Mouse (Mus musculus): ENCODE results near the gene Lgals8. TPM values are rescaled to one million over a fixed set of nuclear protein-coding genes. Genes with fewer than 3 reads are reported as not detected.

Gene Lgals8
- polyA plus RNA-seq, 1 experiment from 2014 or later = 198 TPM

DNA sequence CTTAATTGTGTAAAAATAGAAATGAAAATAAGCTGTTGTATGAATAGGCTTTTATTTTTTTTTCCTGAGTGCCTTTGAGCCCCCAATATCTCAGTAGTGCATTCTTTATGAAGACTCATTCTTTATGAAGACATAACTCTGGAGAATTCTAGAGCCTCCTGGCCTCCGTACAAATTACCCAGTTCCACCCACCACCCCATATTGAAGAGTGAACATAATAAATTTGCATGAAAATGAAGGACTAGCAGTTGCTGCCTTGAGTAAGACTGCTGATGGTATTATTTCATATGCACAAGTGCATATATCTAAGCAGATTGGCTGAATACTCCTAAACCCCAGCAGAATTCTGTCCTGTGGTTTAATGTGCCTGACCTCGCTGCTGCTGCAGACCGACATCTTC is 25.2 kb downstream of the Lgals8 start:
- Histone ChIP-seq H3K4me3 (ENCODE audit: inconsistent target) (no peak overlapping the region), H3K27ac (no peak overlapping the region), H3K36me3 (ENCODE audit: inconsistent target) (peaks cover 75% of the 10 kb centered on the region), H3K79me2 (ENCODE audit: inconsistent target) (no peaks in the 10 kb centered on the region)
- WGBS (ENCODE audit: missing documents) = 97% methylated on average over 3 of the region's 3 CpGs

GRCm38 (mm10) chr13:12433843-12434242 is 30.9 kb downstream of the Lgals8 start:
- Histone ChIP-seq H3K27ac (no peak overlapping the region), H3K79me2 (ENCODE audit: inconsistent target) (no peaks in the 10 kb centered on the region), H3K36me3 (ENCODE audit: inconsistent target) (peaks cover 90% of the 10 kb centered on the region), H3K4me3 (ENCODE audit: inconsistent target) (no peak overlapping the region)
- 91% methylated on average over 5 of the region's 5 CpGs for WGBS (ENCODE audit: missing documents)

GRCm38 (mm10) chr13:12428556-12428955 is 36.2 kb downstream of the Lgals8 start:
- Histone ChIP-seq H3K79me2 (ENCODE audit: inconsistent target) (no peaks in the 10 kb centered on the region), H3K36me3 (ENCODE audit: inconsistent target) (peaks cover 96% of the 10 kb centered on the region), H3K4me3 (ENCODE audit: inconsistent target) (no peak overlapping the region), H3K27ac (no peak overlapping the region)
- 96% methylated on average over 13 of the region's 13 CpGs for WGBS (ENCODE audit: missing documents)

- Histone ChIP-seq H3K4me3 (ENCODE audit: inconsistent target) (no peak overlapping the region), H3K36me3 (ENCODE audit: inconsistent target) (peaks cover 96% of the 10 kb centered on the region)
These were observed 44.1 kb downstream of the Lgals8 start for GRCm38 (mm10) chr13:12420596-12420995.

DNA sequence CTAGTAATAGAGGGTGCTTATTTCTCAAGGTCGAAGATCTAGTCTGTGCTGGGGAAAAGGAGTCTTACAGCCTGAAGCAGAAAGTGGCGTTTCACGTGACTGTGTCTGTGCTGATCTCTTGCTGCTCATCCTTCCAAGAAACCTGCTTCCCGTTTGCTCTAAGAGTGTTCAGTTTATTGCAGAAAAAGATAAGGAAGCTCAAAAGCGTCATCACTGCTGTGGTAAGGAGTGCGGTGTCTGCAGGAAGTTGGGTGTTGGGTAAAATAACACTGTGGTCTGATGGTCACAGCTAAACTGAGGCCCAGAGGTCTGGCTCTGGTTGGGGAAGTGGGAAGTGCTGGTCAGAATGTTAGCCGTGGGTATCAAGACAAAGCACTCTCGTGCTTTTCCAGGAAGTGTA is 52.7 kb downstream of the Lgals8 start:
- H3K4me3 ChIP-seq (ENCODE audit: inconsistent target) = no peak overlapping the region
- peak overlapping the region; percentile 83 for H3K27ac ChIP-seq
- WGBS (ENCODE audit: missing documents) = 0% methylated on average over 8 of the region's 8 CpGs
- H3K36me3 ChIP-seq (ENCODE audit: inconsistent target) = peaks cover 29% of the 10 kb centered on the region
- no peaks in the 10 kb centered on the region for H3K79me2 ChIP-seq (ENCODE audit: inconsistent target)

More at GRCm38 (mm10) chr13:12420596-12420995, 44.1 kb downstream of the Lgals8 start:
- Histone ChIP-seq H3K79me2 (ENCODE audit: inconsistent target) (no peaks in the 10 kb centered on the region), H3K27ac (no peak overlapping the region)
- over 99% methylated on average over 9 of the region's 9 CpGs for WGBS (ENCODE audit: missing documents)

DNA sequence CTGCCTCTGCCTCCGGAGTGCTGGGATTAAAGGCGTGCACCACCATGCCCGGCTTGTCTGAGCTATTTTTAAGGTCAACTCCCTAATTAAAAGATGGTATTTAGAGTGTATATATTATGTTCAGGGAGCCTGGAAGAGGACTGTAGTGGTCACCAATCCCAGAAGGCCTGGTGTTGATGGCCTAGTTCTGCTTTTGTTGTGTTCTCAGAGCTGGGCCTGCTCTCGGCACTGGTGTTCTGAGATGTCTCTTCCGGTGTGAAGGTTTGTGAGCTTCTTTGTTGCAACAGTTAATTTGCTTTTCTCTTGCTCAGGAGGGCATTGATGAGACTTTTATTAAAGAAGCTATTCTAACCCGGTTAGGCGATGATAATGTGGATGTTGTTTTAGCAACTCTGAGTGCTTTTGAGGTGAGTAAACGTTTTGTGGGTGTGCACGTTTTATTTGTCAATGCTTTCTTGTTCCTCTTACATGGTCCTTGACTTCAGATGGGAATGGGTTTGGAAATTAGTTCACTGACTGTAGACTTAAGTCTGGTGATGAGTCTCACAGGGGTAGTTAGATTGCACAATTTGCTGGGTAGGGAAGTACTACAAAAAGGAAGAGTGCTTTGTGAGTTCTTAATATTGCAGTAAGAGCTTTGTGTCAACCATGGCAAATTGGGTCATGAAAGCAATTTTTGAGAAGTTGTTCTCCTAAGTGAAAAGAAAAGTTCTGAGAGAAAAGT is 56.2 kb downstream of the Lgals8 start:
- no peak overlapping the region for H3K4me3 ChIP-seq (ENCODE audit: inconsistent target)
- 40% methylated on average over 9 of the region's 9 CpGs for WGBS (ENCODE audit: missing documents)
- H3K27ac ChIP-seq = peak overlapping the region; percentile 89
- H3K79me2 ChIP-seq (ENCODE audit: inconsistent target) = no peaks in the 10 kb centered on the region
- peaks cover 10% of the 10 kb centered on the region for H3K36me3 ChIP-seq (ENCODE audit: inconsistent target)

GRCm38 (mm10) chr13:12395571-12395970 is 69.2 kb downstream of the Lgals8 start:
- peaks cover 26% of the 10 kb centered on the region for H3K79me2 ChIP-seq (ENCODE audit: inconsistent target)
- WGBS (ENCODE audit: missing documents) = under 1% methylated on average over 23 of the region's 23 CpGs
- H3K4me3 ChIP-seq (ENCODE audit: inconsistent target) = peak overlapping the region; percentile 98
- peaks cover 8% of the 10 kb centered on the region; the same call in 1 of the 2 replicates for H3K36me3 ChIP-seq (ENCODE audit: inconsistent target)
- peak overlapping the region; percentile 29; the same call in 1 of the 2 replicates for H3K27ac ChIP-seq

GRCm38 (mm10) chr13:12394609-12395505 is 69.9 kb downstream of the Lgals8 start, which contains the start of gene Heatr1:
Gene Heatr1, plus strand, starts transcription at chr13:12395027.
- Histone ChIP-seq H3K79me2 (ENCODE audit: inconsistent target) (peaks cover 26% of the 10 kb centered on the region), H3K27ac (peak within 1 kb of the TSS; percentile 29; the same call in 1 of the 2 replicates), H3K36me3 (ENCODE audit: inconsistent target) (peaks cover 8% of the 10 kb centered on the region; the same call in 1 of the 2 replicates), H3K4me3 (ENCODE audit: inconsistent target) (peak within 1 kb of the TSS; percentile 98)
- WGBS (ENCODE audit: missing documents) = 1% methylated on average over 43 of the region's 43 CpGs

Other genes with a start within 250 kb of the Lgals8 start
- gene Mtr, start 206.8 kb downstream of the Lgals8 start, polyA plus RNA-seq (2018) = 15.4 to 18.4 TPM (median 17.3 TPM) in 3 replicates
- not detected in 3 replicates for gene Actn2, start 124.2 kb downstream of the Lgals8 start, polyA plus RNA-seq (2018)
- gene Heatr1, start 69.9 kb downstream of the Lgals8 start, polyA plus RNA-seq (2018) = 17.9 to 41.6 TPM (median 21.2 TPM) in 3 replicates
- 0.06 to 0.11 TPM (median 0.11 TPM) in 3 replicates for gene Edaradd, start 55.5 kb upstream of the Lgals8 start, polyA plus RNA-seq (2018)
- 12.2 to 14.0 TPM (median 12.9 TPM) in 3 replicates for gene Ero1lb, start 100.9 kb upstream of the Lgals8 start, polyA plus RNA-seq (2018)